Mouse (Mus musculus) E14TG2a.4 (cell line): Measurements from ENCODE around the gene Dhtkd1.

Experiments used
- H3K27me3 ChIP-seq: 2 replicates; pipeline ENCODE4 v1.6.1; 2014; ENCODE audit warnings: low read length, control low read depth; ENCODE audit not compliant: insufficient read depth
- H3K36me3 ChIP-seq: 2 replicates; pipeline ENCODE4 v1.6.1; 2014; ENCODE audit warnings: low read length, control low read depth; ENCODE audit not compliant: insufficient read depth
- H3K4me1 ChIP-seq: replicated peaks from 2 replicates; pipeline ENCODE4 v1.6.1; 2014; ENCODE audit warnings: low read depth, low read length, control low read depth
- H3K4me3 ChIP-seq: replicated peaks from 2 replicates; pipeline ENCODE4 v1.5.1; 2014; ENCODE audit warnings: mild to moderate bottlenecking, low read length
- H3K9me3 ChIP-seq: 2 replicates; pipeline ENCODE4 v1.6.1; 2014; ENCODE audit warnings: low read length, control low read depth
- CTCF ChIP-seq: conservative IDR thresholded peaks from 2 replicates; pipeline ENCODE4 v1.5.1; 2014; ENCODE audit warnings: low read length
- NANOG ChIP-seq: IDR thresholded peaks from 2 replicates; pipeline ENCODE4 v1.6.1; 2014; ENCODE audit warnings: borderline replicate concordance, low read length, mixed read lengths
- POU5F1 ChIP-seq: IDR thresholded peaks from 2 replicates; pipeline ENCODE4 v1.6.1; 2014; ENCODE audit warnings: low read length, borderline replicate concordance

Dhtkd1 gene

GRCm38 (mm10) chr2:5923786-5924185 is 18.8 kb downstream of the Dhtkd1 start:
- TF ChIP-seq CTCF (no peak), NANOG (no peak), POU5F1 (no peak)
- H3K9me3 ChIP-seq = no peaks in the 10 kb centered on the region
- H3K4me3 ChIP-seq = no peak overlapping the region
- H3K36me3 ChIP-seq = peaks cover 63% of the 10 kb centered on the region
- H3K27me3 ChIP-seq = no peaks in the 10 kb centered on the region
- H3K4me1 ChIP-seq = no peaks in the 10 kb centered on the region

GRCm38 (mm10) chr2:5922823-5923222 is 19.8 kb downstream of the Dhtkd1 start:
- no peak for TF ChIP-seq POU5F1
- TF ChIP-seq NANOG = no peak
- no peak for TF ChIP-seq CTCF
- no peaks in the 10 kb centered on the region for H3K4me1 ChIP-seq
- H3K36me3 ChIP-seq = peaks cover 64% of the 10 kb centered on the region

GRCm38 (mm10) chr2:5911282-5911965 is 31.2 kb downstream of the Dhtkd1 start:
- no peaks in the 10 kb centered on the region for H3K4me1 ChIP-seq
- no peaks in the 10 kb centered on the region for H3K9me3 ChIP-seq
- peaks cover 63% of the 10 kb centered on the region for H3K36me3 ChIP-seq
- no peak overlapping the region for H3K4me3 ChIP-seq
- no peaks in the 10 kb centered on the region for H3K27me3 ChIP-seq
- TF ChIP-seq CTCF = no peak
- TF ChIP-seq POU5F1 = no peak

More at GRCm38 (mm10) chr2:5922823-5923222, 19.8 kb downstream of the Dhtkd1 start:
- Histone ChIP-seq H3K27me3 (no peaks in the 10 kb centered on the region), H3K9me3 (no peaks in the 10 kb centered on the region), H3K4me3 (no peak overlapping the region)

GRCm38 (mm10) chr2:5906625-5907024 is 36.0 kb downstream of the Dhtkd1 start:
- Histone ChIP-seq H3K27me3 (no peaks in the 10 kb centered on the region), H3K4me3 (no peak overlapping the region), H3K4me1 (no peaks in the 10 kb centered on the region), H3K9me3 (no peaks in the 10 kb centered on the region), H3K36me3 (peaks cover 67% of the 10 kb centered on the region)
- TF ChIP-seq POU5F1 = no peak
- TF ChIP-seq CTCF = peak; percentile 81

GRCm38 (mm10) chr2:5906092-5906491 is 36.5 kb downstream of the Dhtkd1 start:
- TF ChIP-seq NANOG = no peak
- TF ChIP-seq POU5F1 = no peak
- no peak for TF ChIP-seq CTCF
- H3K36me3 ChIP-seq = peaks cover 62% of the 10 kb centered on the region
- H3K9me3 ChIP-seq = no peaks in the 10 kb centered on the region

GRCm38 (mm10) chr2:5900145-5900544 is 42.4 kb downstream of the Dhtkd1 start:
- TF ChIP-seq POU5F1 = no peak
- peak; percentile 61 for TF ChIP-seq CTCF
- TF ChIP-seq NANOG = no peak
- H3K9me3 ChIP-seq = no peaks in the 10 kb centered on the region
- peaks cover 54% of the 10 kb centered on the region for H3K36me3 ChIP-seq
- peaks cover 4% of the 10 kb centered on the region; the same call in 1 of the 2 replicates for H3K4me1 ChIP-seq
- H3K4me3 ChIP-seq = no peak overlapping the region
- no peaks in the 10 kb centered on the region for H3K27me3 ChIP-seq

More at GRCm38 (mm10) chr2:5906092-5906491, 36.5 kb downstream of the Dhtkd1 start:
- H3K27me3 ChIP-seq = no peaks in the 10 kb centered on the region
- no peaks in the 10 kb centered on the region for H3K4me1 ChIP-seq
- no peak overlapping the region for H3K4me3 ChIP-seq

GRCm38 (mm10) chr2:5894843-5895570 is 47.6 kb downstream of the Dhtkd1 start, which contains the start of gene Sec61a2:
Gene Sec61a2, minus strand, starts transcription at chr2:5895432.
- TF ChIP-seq NANOG (no peak), POU5F1 (no peak), CTCF (no peak)
- peaks cover 10% of the 10 kb centered on the region for H3K4me1 ChIP-seq
- no peaks in the 10 kb centered on the region for H3K9me3 ChIP-seq
- H3K36me3 ChIP-seq = peaks cover 43% of the 10 kb centered on the region
- no peaks in the 10 kb centered on the region for H3K27me3 ChIP-seq
- H3K4me3 ChIP-seq = peak within 1 kb of the TSS; percentile 93

GRCm38 (mm10) chr2:5894296-5894695 is 48.3 kb downstream of the Dhtkd1 start:
- Histone ChIP-seq H3K9me3 (no peaks in the 10 kb centered on the region), H3K4me1 (peaks cover 12% of the 10 kb centered on the region), H3K27me3 (no peaks in the 10 kb centered on the region), H3K4me3 (peak overlapping the region; percentile 93), H3K36me3 (peaks cover 42% of the 10 kb centered on the region)
- TF ChIP-seq CTCF (no peak), NANOG (no peak), POU5F1 (no peak)
